In the genomic region with DNA sequence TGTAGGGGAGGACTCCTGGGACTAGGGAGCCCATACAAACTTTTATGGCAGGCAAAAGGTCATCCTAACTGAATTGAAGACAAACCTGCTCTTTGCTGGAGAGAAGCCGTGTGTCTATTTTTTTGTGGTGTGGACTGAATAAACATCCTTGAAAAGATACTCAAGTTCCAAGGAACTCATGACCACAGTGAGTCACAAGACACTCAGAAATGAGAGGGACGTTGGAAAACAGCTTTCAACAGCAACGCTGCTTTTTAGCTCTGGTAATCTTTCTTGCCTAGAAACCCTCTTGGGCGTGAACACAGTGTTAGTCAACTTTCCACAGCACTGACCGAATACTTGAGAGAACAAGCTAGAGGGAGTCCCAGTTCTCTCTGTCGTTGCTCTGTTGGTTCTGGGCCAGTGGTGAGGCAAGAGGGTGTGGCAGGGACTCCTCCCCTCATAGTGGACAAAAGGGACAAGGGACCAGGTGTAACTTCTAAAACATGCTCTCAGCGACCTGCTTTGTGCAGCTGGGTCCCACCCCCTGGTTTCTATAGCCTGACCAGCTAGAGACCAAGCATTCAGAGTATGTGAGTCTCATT, we compare ENCODE assay signal across 10 mouse cellular contexts. TPM values are rescaled to one million over a fixed set of nuclear protein-coding genes. Genes with fewer than 3 reads are reported as not detected.
A peak's percentile ranks its signal among the peaks of the same experiment; 100 is the strongest.
DNase-seq lines count a peak whose midpoint lies in the region; ATAC-seq and TF ChIP-seq lines count a peak whose summit lies in the region.
"Had no signal": no experiment of that assay in that cellular context is flagged by ENCODE, and none has a peak within 500 bp of the region (broad histone marks: within the 10 kb centered on the region; RNA-seq: fewer than 3 reads in every experiment).

No protein-coding gene starts in this region.

- POLR2A ChIA-PET in Patski (lab: Charles Lee) = interaction anchor here (1.2 kb wide), 1 partner anchor 56 kb away, joined by 4 read pairs; no protein-coding TSS in a partner anchor

- peak; percentile 74 for ATAC-seq in Patski
- ATAC-seq in stomach, embryonic 16.5 days (ENCODE audit: insufficient read depth, low FRiP score) = peak; percentile 94

- no peaks in the 10 kb centered on the region for H3K4me1 ChIP-seq in liver, adult 2 months (ENCODE audit: control insufficient read depth, insufficient read depth, low read length)
- H3K4me1 ChIP-seq in stomach, embryonic 16.5 days (ENCODE audit: control insufficient read depth, insufficient read depth, low read length) = no peaks in the 10 kb centered on the region
- H3K4me1 ChIP-seq: embryonic facial prominence, embryonic 13.5 days had no signal

- no peak overlapping the region for H3K4me2 ChIP-seq in stomach, embryonic 16.5 days (ENCODE audit: low read depth, low read length)
- H3K4me2 ChIP-seq: embryonic facial prominence, embryonic 13.5 days had no signal

- in situ Hi-C loops in Patski (cut with MboI; ENCODE audit: low pct_unique_long_range_greater_than_20kb) = no loop called here

- no peaks in the 10 kb centered on the region for H3K36me3 ChIP-seq in liver, adult 2 months (ENCODE audit: control insufficient read depth, insufficient read depth, low read length)
- no peaks in the 10 kb centered on the region for H3K36me3 ChIP-seq in stomach, embryonic 16.5 days (ENCODE audit: control insufficient read depth, insufficient read depth, low read length)
- H3K36me3 ChIP-seq: embryonic facial prominence, embryonic 13.5 days had no signal

- H3K9me3 ChIP-seq in stomach, embryonic 16.5 days (replicated peaks; ENCODE audit: control insufficient read depth, low read length) = no peaks in the 10 kb centered on the region
- H3K9me3 ChIP-seq: embryonic facial prominence, embryonic 13.5 days had no signal

- TF ChIP-seq CTCF in liver, adult 2 months (IDR thresholded peaks at IDR 0.05; ENCODE audit: low read depth, low read length) = no peak
- TF ChIP-seq CTCF in Patski (IDR thresholded peaks at IDR 0.05) = no peak

- H3K79me2 ChIP-seq in liver, adult 2 months (ENCODE audit: control insufficient read depth, insufficient read depth, low read length) = no peaks in the 10 kb centered on the region

- H3K9ac ChIP-seq in liver, adult 2 months (ENCODE audit: low read depth, low read length) = no peak overlapping the region
- H3K9ac ChIP-seq in stomach, embryonic 16.5 days (ENCODE audit: low read length) = no peak overlapping the region
- H3K9ac ChIP-seq: embryonic facial prominence, embryonic 13.5 days had no signal

- no peak overlapping the region for H3K27ac ChIP-seq in liver, adult 2 months (replicated peaks; ENCODE audit: insufficient read depth, low read depth, low read length)
- peak overlapping the region; percentile 80 for H3K27ac ChIP-seq in stomach, embryonic 16.5 days (ENCODE audit: low read length)
- H3K27ac ChIP-seq: embryonic facial prominence, embryonic 13.5 days had no signal

- TF ChIP-seq POLR2A in liver, adult 2 months (IDR thresholded peaks at IDR 0.05; ENCODE audit: extremely low read depth, insufficient read depth, low read length) = no peak

- 47% methylated on average over 7 of the region's 7 CpGs for WGBS in liver, adult 2 months
- WGBS in large intestine, adult 2 months = 13% methylated on average over 7 of the region's 7 CpGs
- 47% methylated on average over 7 of the region's 7 CpGs for WGBS in stomach, embryonic 16.5 days

- intact Hi-C loops in left cerebral cortex, postnatal 10 days (cut with DNase I) = no loop called here

- CTCF ChIA-PET in Patski (lab: Charles Lee) = interaction anchor here (1.2 to 1.7 kb wide), 6 partner anchors 9 to 87 kb away, joined by 3 to 4 read pairs (median 4); no protein-coding TSS in a partner anchor

- H3K4me3 ChIP-seq in liver, adult 2 months (ENCODE audit: insufficient read depth, low read depth, low read length) = no peak overlapping the region
- H3K4me3 ChIP-seq in stomach, embryonic 16.5 days (replicated peaks; ENCODE audit: low read length) = no peak overlapping the region
- H3K4me3 ChIP-seq: embryonic facial prominence, embryonic 13.5 days had no signal

- DNase-seq in liver, adult 2 months (ENCODE audit: extremely low read depth, low read depth, low spot score) = peak; percentile 32
- DNase-seq in liver = no peak
- DNase-seq in Patski (ENCODE audit: low read depth, low spot score) = peak; percentile 62
- DNase-seq in large intestine, adult 2 months (ENCODE audit: low read depth, low spot score) = peak; percentile 81
- DNase-seq in layer of hippocampus, adult 9-10 months (ENCODE audit: low spot score) = no peak
- DNase-seq in spleen, postnatal 36 days (ENCODE audit: low spot score in 2 of 2) = no peak
- DNase-seq in left cerebral cortex, postnatal 10 days (ENCODE audit: extremely low spot score in 1 of 2, low spot score in 2 of 2) = no peak
- DNase-seq: kidney, postnatal 14 days had no signal

- no peaks in the 10 kb centered on the region for H3K27me3 ChIP-seq in liver, adult 2 months (ENCODE audit: control insufficient read depth, insufficient read depth, low read length)
- no peaks in the 10 kb centered on the region for H3K27me3 ChIP-seq in Patski
- no peaks in the 10 kb centered on the region for H3K27me3 ChIP-seq in stomach, embryonic 16.5 days (ENCODE audit: control insufficient read depth, insufficient read depth, low read length)
- H3K27me3 ChIP-seq: embryonic facial prominence, embryonic 13.5 days had no signal

RNA-seq across cellular contexts. Expression of a gene that starts 52.8 kb away (rescaled TPM):
- total RNA-seq in liver, adult 2 months (2014; rRNA removed) = 3.1 and 3.2 TPM in 2 replicates
- polyA plus RNA-seq in liver, adult 2 months (2012; rRNA removed) = 2.4 and 2.6 TPM in 2 replicates
- 344 TPM for polyA plus RNA-seq in Patski (2021)
- polyA plus RNA-seq in large intestine, adult 2 months (2012; rRNA removed) = 148 and 317 TPM in 2 replicates
- polyA plus RNA-seq in stomach, embryonic 16.5 days (2015; fragmentation: Nextera tagmentation; extraction: Ambion mirVana) = 266 and 335 TPM in 2 replicates
- total RNA-seq in left cerebral cortex, postnatal 10 days (2021) = 10 to 100 TPM; 23.8 to 39.2 TPM

Comparison
In these comparisons a context has a peak if more than half of its experiments do, and no peak if none do; other contexts are left out.
1. DNase-seq: peak in liver, adult 2 months (single experiment), Patski (single experiment) and large intestine, adult 2 months (single experiment); none in liver (single experiment), layer of hippocampus, adult 9-10 months (single experiment), spleen, postnatal 36 days (0 of 2) and left cerebral cortex, postnatal 10 days (0 of 2).
2. RNA of a gene that starts 52.8 kb away (polyA plus RNA-seq): 344 TPM in Patski (single experiment), 266 to 335 TPM in stomach, embryonic 16.5 days and 148 to 317 TPM in large intestine, adult 2 months; 2.4 to 2.6 TPM in liver, adult 2 months; every median in the first group is over 10 times any median in the second.